Mouse (Mus musculus) left cerebral cortex, postnatal 4 days (tissue): Measurements from ENCODE around the gene Tipin. TPM values are rescaled to one million over a fixed set of nuclear protein-coding genes. Genes with fewer than 3 reads are reported as not detected.
"Not testable (repeated sequence)": the region's sequence is repeated elsewhere in the genome, so short reads cannot be mapped to it uniquely, and the experiment has no call there.

Experiments used
- DNase-seq: peaks from one replicate; pipeline ENCODE4 v3.0.0-alpha.2; 2022
- intact Hi-C: fragments of 180-260 bp; cut with DNase I; formaldehyde crosslinking; loops from one replicate; pipeline ENCODE4 v1.15.1; 2025
- total RNA-seq, 2 experiments: library from RNA; stranded (reverse); gene quantifications; 2 replicates each; pipeline ENCODE4 v1.2.3; 2021

Tipin gene
- total RNA-seq, 2 experiments from 2014 or later = 25.1 to 25.2 TPM

DNA sequence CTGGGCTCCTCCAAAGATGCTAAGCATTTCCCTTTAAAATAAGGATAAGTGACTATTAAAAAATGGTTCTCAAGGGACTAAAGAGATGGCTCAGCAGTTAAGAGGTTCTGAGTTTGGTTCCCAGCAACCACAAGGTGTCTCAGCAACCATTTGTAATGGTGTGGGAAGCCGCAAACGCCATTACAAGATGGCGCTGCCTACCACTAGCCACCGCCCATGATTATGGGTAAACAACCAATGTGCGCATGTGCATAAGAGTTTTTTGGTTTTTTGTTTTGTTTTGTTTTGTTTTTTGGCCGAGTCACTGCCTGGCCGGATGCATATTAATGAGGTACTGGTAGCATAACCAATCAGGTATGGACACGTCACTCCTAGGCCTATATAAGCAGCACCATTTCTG, 12.5 kb upstream of the Tipin start:
- DNase-seq, intact Hi-C loops: not testable (repeated sequence)

GRCm38 (mm10) chr9:64271249-64271648, 10.1 kb upstream of the Tipin start:
- DNase-seq = no peak
- intact Hi-C loops = no loop called here

GRCm38 (mm10) chr9:64272611-64273010, 8.8 kb upstream of the Tipin start:
- intact Hi-C loops = no loop called here
- DNase-seq = peak; percentile 35

- intact Hi-C loops = no loop called here
- DNase-seq = no peak
Observed at GRCm38 (mm10) chr9:64273757-64274156, 7.6 kb upstream of the Tipin start.

- DNase-seq = no peak
- intact Hi-C loops = no loop called here
Observed at GRCm38 (mm10) chr9:64274291-64274690, 7.1 kb upstream of the Tipin start.

- no peak for DNase-seq
- intact Hi-C loops = no loop called here
Observed at GRCm38 (mm10) chr9:64274919-64275318, 6.5 kb upstream of the Tipin start.

GRCm38 (mm10) chr9:64277706-64278105, 3.7 kb upstream of the Tipin start:
- intact Hi-C loops = no loop called here
- DNase-seq = peak; percentile 74

- intact Hi-C loops = no loop called here
Observed at GRCm38 (mm10) chr9:64278665-64279310, 2.6 kb upstream of the Tipin start.

DNA sequence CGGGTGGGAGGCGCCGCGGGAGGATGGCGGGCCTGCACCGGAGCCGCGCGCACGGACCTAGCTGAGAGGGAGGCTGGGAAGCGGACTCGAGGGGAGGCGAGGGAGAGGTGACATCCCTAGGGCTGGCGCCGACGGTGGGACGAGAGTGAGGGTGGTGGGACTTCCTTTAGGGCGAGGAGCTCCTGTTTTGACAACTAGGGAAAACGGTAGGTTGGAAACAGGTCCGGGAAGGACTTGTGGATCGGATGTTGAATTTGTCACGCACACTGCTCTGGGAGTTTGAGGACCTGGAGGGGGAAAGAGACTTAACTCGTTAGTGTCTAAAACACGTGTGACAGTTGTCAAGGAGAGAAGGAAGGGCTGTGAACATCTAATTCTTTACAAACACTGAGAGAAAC, 399 bp downstream of the Tipin start:
- intact Hi-C loops = no loop called here
- no peak for DNase-seq

More at GRCm38 (mm10) chr9:64278665-64279310, 2.6 kb upstream of the Tipin start:
- DNase-seq = no peak

- intact Hi-C loops = no loop called here
- no peak for DNase-seq
Observed at GRCm38 (mm10) chr9:64282404-64282987, 1.1 kb downstream of the Tipin start.

DNA sequence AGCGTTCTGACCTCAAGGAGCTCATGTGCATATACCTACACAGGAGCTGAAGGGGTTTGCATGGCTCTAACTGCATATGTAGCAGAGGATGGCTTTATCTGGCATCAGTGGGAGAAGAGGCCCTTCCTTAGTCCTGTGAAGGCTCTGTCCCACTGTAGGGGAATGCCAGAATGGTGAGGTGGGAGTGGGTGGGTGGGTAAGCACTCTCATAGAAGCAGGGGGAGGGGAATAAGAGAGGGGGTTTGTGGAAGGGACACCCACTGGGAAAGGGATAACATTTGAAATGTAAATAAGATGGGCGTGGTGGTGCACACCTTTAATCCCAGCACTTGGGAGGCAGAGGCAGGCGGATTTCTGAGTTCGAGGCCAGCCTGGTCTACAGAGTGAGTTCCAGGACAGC, 21.7 kb downstream of the Tipin start:
- intact Hi-C loops, DNase-seq: not testable (repeated sequence)

DNA sequence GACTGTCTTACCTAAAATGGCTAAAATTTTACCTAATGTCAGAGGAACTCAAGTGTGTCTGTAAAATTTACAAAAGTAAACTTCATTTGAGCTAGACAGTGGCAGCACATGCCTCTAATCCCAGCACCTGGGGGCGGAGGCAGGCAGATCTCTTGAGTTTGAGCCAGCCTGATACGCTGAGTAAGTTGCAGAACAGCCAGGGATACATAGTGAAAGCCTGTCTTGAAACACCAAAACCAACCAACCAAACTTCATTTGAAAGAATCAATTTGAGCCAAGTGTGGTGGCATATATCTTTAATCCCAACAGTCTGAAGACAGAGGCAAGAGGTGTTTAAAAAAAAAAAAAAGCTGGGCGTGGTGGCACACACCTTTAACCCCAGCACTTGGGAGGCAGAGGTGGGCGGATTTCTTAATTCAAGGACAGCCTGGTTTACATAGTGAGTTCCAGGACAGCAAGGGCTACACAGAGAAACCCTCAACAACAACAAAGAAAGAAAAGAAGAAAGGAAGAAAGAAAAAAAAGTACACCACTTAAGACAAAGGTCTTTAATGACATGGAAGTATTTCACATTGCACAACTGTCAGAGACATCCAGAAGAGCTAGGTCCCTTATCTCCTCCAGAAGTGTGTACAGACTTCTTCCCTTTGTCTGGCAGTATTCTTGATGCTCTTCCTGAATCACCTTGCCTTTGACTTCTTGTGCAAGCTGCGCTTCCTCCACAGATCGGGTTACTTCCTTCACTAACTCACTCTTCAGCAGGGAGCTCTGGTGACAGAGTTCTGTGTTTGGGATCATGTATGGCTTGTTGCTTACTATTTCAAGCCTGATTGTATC, 25.3 kb downstream of the Tipin start:
- intact Hi-C loops = no loop called here
- no peak for DNase-seq

- no peak for DNase-seq
- intact Hi-C loops = no loop called here
Observed at GRCm38 (mm10) chr9:64310996-64311785, 29.8 kb downstream of the Tipin start.

GRCm38 (mm10) chr9:64312128-64312527, 30.7 kb downstream of the Tipin start:
- no peak for DNase-seq
- intact Hi-C loops = no loop called here

DNA sequence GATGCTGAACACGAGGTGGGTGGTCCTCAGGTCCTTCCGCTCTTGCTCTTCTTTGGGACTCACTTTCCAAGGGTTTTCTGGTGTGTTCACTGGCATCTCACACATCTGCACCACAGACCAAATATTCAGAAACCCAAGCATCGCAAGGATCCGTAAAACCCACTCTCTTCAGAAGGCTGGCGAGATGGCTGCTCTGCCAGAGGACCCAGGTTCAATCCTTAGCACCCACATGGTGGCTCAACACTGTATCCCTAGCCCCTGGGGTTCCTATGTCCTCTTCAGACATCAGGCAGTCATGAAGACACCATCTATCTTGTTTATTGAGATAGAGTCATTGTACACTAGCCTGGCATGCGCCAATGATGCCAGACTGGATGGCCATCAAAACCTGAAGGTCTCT, 33.3 kb downstream of the Tipin start:
- intact Hi-C loops = no loop called here
- DNase-seq = no peak

DNA sequence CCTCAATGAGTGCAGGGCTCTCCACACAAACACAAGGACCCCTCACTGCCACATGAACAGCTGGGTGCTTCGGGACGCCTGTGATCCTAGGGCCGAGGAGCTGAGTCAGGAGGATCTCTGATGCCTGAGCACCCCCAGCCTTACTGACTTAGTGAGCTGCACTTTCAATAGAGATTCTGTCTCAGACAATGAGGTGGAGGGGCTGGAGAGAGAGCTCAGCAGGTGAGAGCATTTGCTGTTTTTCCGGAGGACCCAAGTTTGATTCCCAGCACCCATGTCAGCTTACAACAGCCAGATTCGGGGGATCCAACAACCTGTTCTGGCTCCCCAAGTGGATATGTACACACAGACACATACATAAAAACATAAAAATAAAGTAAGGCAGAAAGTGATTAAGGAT, 35.6 kb downstream of the Tipin start:
- no peak for DNase-seq
- intact Hi-C loops = no loop called here

DNA sequence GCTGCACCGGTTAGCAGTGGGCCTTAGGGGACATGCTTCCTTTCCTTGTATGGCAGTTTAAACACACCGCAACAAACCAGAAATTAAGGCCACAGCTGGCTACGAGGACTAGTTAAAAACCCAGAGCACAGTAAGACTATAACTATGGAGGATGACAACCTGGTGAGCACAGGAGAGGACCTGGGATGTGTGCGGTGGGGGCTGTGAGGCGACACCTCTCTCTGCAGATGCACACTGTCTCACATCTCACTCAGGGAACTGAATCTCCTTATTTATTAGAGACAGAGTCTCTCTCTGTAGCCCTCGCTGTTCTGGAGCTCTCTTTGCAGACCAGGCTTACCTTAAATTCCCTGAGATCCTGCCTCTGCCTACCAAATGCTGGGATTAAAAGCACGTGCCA, 42.6 kb downstream of the Tipin start:
- intact Hi-C loops = no loop called here
- no peak for DNase-seq

DNA sequence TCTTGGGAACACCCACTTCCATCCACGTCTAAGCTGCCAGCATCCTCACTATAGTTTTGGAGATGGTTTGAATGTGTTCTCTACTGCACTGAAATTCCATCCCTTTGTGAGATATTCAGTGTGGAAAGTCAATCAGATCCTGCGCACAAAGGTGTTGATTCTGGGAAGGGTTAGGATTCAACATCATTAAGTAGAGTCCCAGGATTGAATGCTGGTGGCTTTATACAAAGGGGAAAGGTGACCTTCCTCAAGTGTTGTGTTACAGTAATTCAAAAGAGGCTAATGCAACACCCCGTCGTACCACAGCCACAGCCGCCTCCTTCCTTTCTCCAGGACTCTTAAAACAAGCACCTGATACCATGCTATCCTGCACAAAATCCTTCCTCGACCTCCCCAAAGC, 54.4 kb downstream of the Tipin start:
- DNase-seq = no peak
- intact Hi-C loops = no loop called here

DNA sequence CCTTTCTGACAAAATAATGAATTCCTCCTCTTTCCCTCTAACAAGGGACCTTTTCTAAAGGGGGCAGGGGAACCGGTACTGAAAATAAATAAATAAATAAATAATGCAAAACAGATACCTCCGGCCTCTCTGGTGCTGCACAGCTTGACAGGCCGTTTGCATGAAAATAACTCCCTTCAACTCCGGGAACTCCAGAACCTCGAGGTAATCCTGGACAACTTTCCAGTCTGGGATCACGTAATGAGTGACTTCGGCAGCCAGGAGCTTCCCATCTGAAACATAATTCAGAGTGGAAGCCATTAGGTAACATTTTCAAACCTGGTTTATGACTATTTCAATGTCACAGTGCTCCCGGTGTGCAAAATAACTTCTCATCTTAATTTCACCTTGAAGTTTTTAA, 58.0 kb downstream of the Tipin start:
- intact Hi-C loops = no loop called here
- no peak for DNase-seq

- intact Hi-C loops = loop anchor here (10.0 kb wide), 1 partner anchor 304 kb away; no protein-coding TSS in a partner anchor
- DNase-seq = peak; percentile 75
Observed at GRCm38 (mm10) chr9:64340351-64341253, 59.2 kb downstream of the Tipin start.
